Mouse (Mus musculus) forelimb bud, embryonic 11.5 days (tissue): ENCODE measurements around the gene Gzmn.
A peak's percentile ranks its signal among the peaks of the same experiment; 100 is the strongest.
"Not testable (repeated sequence)": the region's sequence is repeated elsewhere in the genome, so short reads cannot be mapped to it uniquely, and the experiment has no call there.

Experiments used
- DNase-seq: peaks from one replicate; pipeline ENCODE4 v3.0.0-alpha.2; 2012; ENCODE audit warnings: low read depth, low spot score

The Gzmn gene

GRCm38 (mm10) chr14:56174499-56174898 is at the start of gene Gzmn:
Gene Gzmn, minus strand, starts transcription at chr14:56174599.
- no peak for DNase-seq

GRCm38 (mm10) chr14:56211317-56211716 is 36.9 kb upstream of the Gzmn start, which contains the start of gene Gzmf:
Gene Gzmf, minus strand, starts transcription at chr14:56211417.
- DNase-seq = no peak

- DNase-seq = no peak
Measured at GRCm38 (mm10) chr14:56205613-56206012, 31.2 kb upstream of the Gzmn start.

- peak; percentile 38 for DNase-seq
Measured at GRCm38 (mm10) chr14:56205021-56205420, 30.6 kb upstream of the Gzmn start.

- peak; percentile 57 for DNase-seq
Measured at GRCm38 (mm10) chr14:56203975-56204374, 29.6 kb upstream of the Gzmn start.

GRCm38 (mm10) chr14:56186946-56187345 is 12.5 kb upstream of the Gzmn start:
- no peak for DNase-seq

- no peak for DNase-seq
Measured at GRCm38 (mm10) chr14:56186521-56186920, 12.1 kb upstream of the Gzmn start.

GRCm38 (mm10) chr14:56177651-56178050 is 3.3 kb upstream of the Gzmn start:
- peak; percentile 28 for DNase-seq

- DNase-seq = no peak
Measured at GRCm38 (mm10) chr14:56173396-56173795, 1.0 kb downstream of the Gzmn start.

- DNase-seq = no peak
Measured at GRCm38 (mm10) chr14:56172744-56173143, 1.7 kb downstream of the Gzmn start.

- DNase-seq = no peak
Measured at GRCm38 (mm10) chr14:56168009-56168408, 6.4 kb downstream of the Gzmn start.

- no peak for DNase-seq
Measured at GRCm38 (mm10) chr14:56162109-56162508, 12.3 kb downstream of the Gzmn start.

GRCm38 (mm10) chr14:56159479-56159878 is 14.9 kb downstream of the Gzmn start, which contains the start of gene Gzmg:
Gene Gzmg, minus strand, starts transcription at chr14:56159579.
- not testable (repeated sequence) for DNase-seq

- DNase-seq = no peak
Measured at GRCm38 (mm10) chr14:56155340-56155739, 19.1 kb downstream of the Gzmn start.

- DNase-seq = not testable (repeated sequence)
Measured at GRCm38 (mm10) chr14:56133675-56134074, 40.7 kb downstream of the Gzmn start.

GRCm38 (mm10) chr14:56132508-56132907 is 41.9 kb downstream of the Gzmn start, which contains the start of gene Gzmd:
Gene Gzmd, minus strand, starts transcription at chr14:56132608.
- not testable (repeated sequence) for DNase-seq

- DNase-seq = no peak
Measured at GRCm38 (mm10) chr14:56128341-56128740, 46.1 kb downstream of the Gzmn start.

GRCm38 (mm10) chr14:56123516-56123915 is 50.9 kb downstream of the Gzmn start:
- DNase-seq = no peak

- no peak for DNase-seq
Measured at GRCm38 (mm10) chr14:56120525-56120924, 53.9 kb downstream of the Gzmn start, which contains the start of gene Gzme. Gene Gzme, minus strand, starts transcription at chr14:56120625.
